Mouse (Mus musculus) G1E (cell line): ENCODE results near the gene Calu. TPM values are rescaled to one million over a fixed set of nuclear protein-coding genes. Genes with fewer than 3 reads are reported as not detected.

Experiments
- ATAC-seq: 2 replicates; pipeline ENCODE4 v1.8.0; 2016; ENCODE audit warnings: mild to moderate bottlenecking; ENCODE audit not compliant: insufficient number of reproducible peaks, poor library complexity, low FRiP score, severe bottlenecking; ENCODE audit errors: extremely low read depth
- DNase-seq: peaks from one replicate; pipeline ENCODE4 v3.0.0; 2012; ENCODE audit warnings: low spot score
- H3K27me3 ChIP-seq: 2 replicates; pipeline ENCODE4 v1.6.1; 2012; ENCODE audit warnings: mild to moderate bottlenecking, low read length, inconsistent platforms; ENCODE audit not compliant: insufficient read depth
- H3K36me3 ChIP-seq: replicated peaks from 2 replicates; pipeline ENCODE3; 2012; ENCODE audit warnings: mild to moderate bottlenecking, inconsistent platforms
- H3K4me1 ChIP-seq: 2 replicates; pipeline ENCODE4 v1.6.1; 2012; ENCODE audit warnings: low read depth, low read length, inconsistent platforms, mixed read lengths; ENCODE audit not compliant: insufficient read depth
- H3K4me3 ChIP-seq: 2 replicates; pipeline ENCODE4 v1.5.1; 2012; ENCODE audit warnings: low read depth, mild to moderate bottlenecking, inconsistent platforms, low read length, moderate library complexity, mixed read lengths
- H3K9me3 ChIP-seq: replicated peaks from 2 replicates; pipeline ENCODE4 v1.6.1; 2012; ENCODE audit warnings: inconsistent platforms
- CTCF ChIP-seq: IDR thresholded peaks from 2 replicates; pipeline ENCODE4 v1.5.1; 2012; ENCODE audit warnings: low read depth, low read length, inconsistent platforms, mixed read lengths
- GATA1 ChIP-seq: IDR thresholded peaks from 2 replicates; pipeline ENCODE4 v1.6.1; 2012; ENCODE audit warnings: borderline replicate concordance, low read length, inconsistent platforms, mixed read lengths
- GATA2 ChIP-seq: IDR thresholded peaks from 2 replicates; pipeline ENCODE4 v1.6.1; 2012; ENCODE audit warnings: low read depth, low read length, inconsistent platforms, borderline replicate concordance
- POLR2AphosphoS5 ChIP-seq: IDR thresholded peaks from 2 replicates; pipeline ENCODE4 v1.6.1; 2012; ENCODE audit warnings: low read depth, low read length, inconsistent platforms; ENCODE audit not compliant: insufficient replicate concordance
- TAL1 ChIP-seq: conservative IDR thresholded peaks from 2 replicates; pipeline ENCODE4 v1.6.1; 2012; ENCODE audit warnings: low read depth, low read length, inconsistent platforms, mixed read lengths
- polyA plus RNA-seq: library from polyadenylated mRNA; stranded (reverse); fragments of >175 nt; gene quantifications from 2 replicates; pipeline ENCODE4 v1.2.3, GENCODE M21; 2012
- total RNA-seq, 2 experiments: library from RNA; stranded (forward) in 1 of 2; stranded (reverse) in 1 of 2; fragments of 200-1000 nt in 1 of 2; fragments of >200 nt in 1 of 2; fragmentation: Nextera tagmentation in 1 of 2; gene quantifications; 2 replicates each; pipeline ENCODE4 v1.2.3; 2014 to 2017

Calu gene
- total and polyA plus RNA-seq, 3 experiments: 25.4 to 113 (median 62.8) TPM

DNA sequence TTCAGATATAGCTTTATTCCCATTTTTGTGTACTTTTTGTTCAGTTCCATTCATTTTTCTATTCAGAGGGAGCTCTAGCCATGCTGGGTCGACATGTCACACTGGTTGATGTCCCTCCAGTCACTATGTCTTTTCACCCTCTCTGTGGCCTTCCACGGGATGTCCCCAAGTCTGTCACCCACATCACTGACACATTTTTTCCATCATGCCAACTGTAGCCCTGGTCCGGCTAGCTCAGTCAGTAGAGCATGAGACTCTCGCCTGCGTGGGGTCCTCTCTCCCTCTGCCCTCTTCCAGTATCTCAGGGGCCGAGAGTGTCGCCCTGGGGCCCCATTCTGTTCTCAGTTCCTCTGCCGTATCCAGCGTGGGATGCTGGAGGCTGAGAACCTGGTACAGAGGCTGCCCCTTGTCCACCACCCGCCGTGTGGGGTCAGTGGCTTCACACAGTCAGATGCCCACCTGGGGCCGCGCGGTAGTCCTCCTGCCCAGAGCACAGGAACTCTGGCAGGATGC, 34.1 kb upstream of the Calu start:
- Histone ChIP-seq H3K36me3 (no peaks in the 10 kb centered on the region), H3K4me3 (no peak overlapping the region), H3K4me1 (no peaks in the 10 kb centered on the region), H3K9me3 (no peaks in the 10 kb centered on the region), H3K27me3 (peaks cover 11% of the 10 kb centered on the region)
- ATAC-seq: no peak
- DNase-seq: no peak
- TF ChIP-seq POLR2AphosphoS5 (no peak), CTCF (no peak), GATA2 (no peak), TAL1 (no peak), GATA1 (no peak)

- no peak overlapping the region for H3K4me3 ChIP-seq
- H3K36me3 ChIP-seq: no peaks in the 10 kb centered on the region
- DNase-seq (no peak), ATAC-seq (no peak)
- peaks cover 2% of the 10 kb centered on the region; the same call in 1 of the 2 replicates for H3K4me1 ChIP-seq
- no peak for TF ChIP-seq TAL1
- TF ChIP-seq CTCF: no peak
- TF ChIP-seq POLR2AphosphoS5: no peak
- no peak for TF ChIP-seq GATA1
- no peak for TF ChIP-seq GATA2
- peaks cover 31% of the 10 kb centered on the region for H3K27me3 ChIP-seq
- no peaks in the 10 kb centered on the region for H3K9me3 ChIP-seq
Measured at GRCm38 (mm10) chr6:29317286-29317685, 30.6 kb upstream of the Calu start.

DNA sequence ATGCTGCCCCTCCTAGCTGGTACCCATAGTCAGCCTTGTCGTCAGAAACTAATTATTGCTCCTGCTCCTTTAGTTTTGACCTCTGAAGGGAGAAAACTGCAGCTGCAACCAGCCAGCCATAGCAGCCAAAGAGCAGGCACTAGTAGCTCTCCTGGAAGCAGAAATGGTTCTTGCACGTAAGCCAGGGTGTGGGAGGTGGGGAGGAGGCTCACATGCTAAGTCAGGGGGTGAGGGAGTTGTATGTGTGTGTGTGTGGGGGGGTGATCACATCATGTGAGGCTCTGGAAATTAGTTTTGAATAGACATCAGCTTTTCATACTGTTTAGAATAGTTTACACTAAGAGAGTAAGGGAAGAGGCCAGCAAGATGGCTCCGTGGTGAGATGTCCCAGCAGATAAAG, 29.9 kb upstream of the Calu start:
- H3K9me3 ChIP-seq: no peaks in the 10 kb centered on the region
- peaks cover 3% of the 10 kb centered on the region; the same call in 1 of the 2 replicates for H3K4me1 ChIP-seq
- H3K36me3 ChIP-seq: no peaks in the 10 kb centered on the region
- TF ChIP-seq GATA1 (no peak), TAL1 (no peak), POLR2AphosphoS5 (no peak), CTCF (no peak), GATA2 (no peak)
- H3K27me3 ChIP-seq: peaks cover 30% of the 10 kb centered on the region
- no peak for ATAC-seq
- no peak for DNase-seq
- no peak overlapping the region for H3K4me3 ChIP-seq

DNA sequence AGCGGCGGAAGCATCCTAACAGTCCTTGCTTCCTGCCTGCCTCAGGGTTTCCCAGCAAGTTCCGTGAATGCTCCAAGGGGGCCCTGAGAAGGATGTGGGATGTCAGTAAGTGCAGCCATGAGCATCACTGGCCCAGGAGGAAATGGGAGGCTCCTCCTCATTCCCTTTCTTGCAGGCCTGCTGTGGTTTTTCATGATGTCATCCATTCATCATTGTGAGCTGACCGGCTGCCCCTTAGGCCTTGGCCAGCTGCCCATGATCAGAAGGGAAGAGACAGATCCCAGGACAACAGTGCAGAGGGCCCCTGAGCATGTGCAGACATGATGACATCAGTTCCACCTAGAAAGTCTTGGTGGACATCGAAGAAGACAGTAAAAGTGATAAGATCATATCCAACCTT, 29.0 kb upstream of the Calu start, which contains the start of gene Fam71f1:
Gene Fam71f1, plus strand, starts transcription at position 262 of the 400 bp plus-strand sequence.
- ATAC-seq (no peak), DNase-seq (no peak)
- Histone ChIP-seq H3K27me3 (peaks cover 26% of the 10 kb centered on the region), H3K4me1 (peaks cover 3% of the 10 kb centered on the region; the same call in 1 of the 2 replicates), H3K9me3 (no peaks in the 10 kb centered on the region), H3K36me3 (no peaks in the 10 kb centered on the region), H3K4me3 (no peak within 1 kb of the TSS)
- TF ChIP-seq GATA2: no peak
- no peak for TF ChIP-seq CTCF
- TF ChIP-seq GATA1: no peak
- TF ChIP-seq TAL1: no peak
- TF ChIP-seq POLR2AphosphoS5: no peak

GRCm38 (mm10) chr6:29321586-29321985, 26.3 kb upstream of the Calu start:
- H3K36me3 ChIP-seq: no peaks in the 10 kb centered on the region
- H3K9me3 ChIP-seq: no peaks in the 10 kb centered on the region
- ATAC-seq (no peak), DNase-seq (no peak)
- TF ChIP-seq CTCF (no peak), GATA2 (no peak), GATA1 (no peak)
- no peak overlapping the region for H3K4me3 ChIP-seq
- peaks cover 3% of the 10 kb centered on the region; the same call in 1 of the 2 replicates for H3K4me1 ChIP-seq
- H3K27me3 ChIP-seq: peaks cover 42% of the 10 kb centered on the region

DNA sequence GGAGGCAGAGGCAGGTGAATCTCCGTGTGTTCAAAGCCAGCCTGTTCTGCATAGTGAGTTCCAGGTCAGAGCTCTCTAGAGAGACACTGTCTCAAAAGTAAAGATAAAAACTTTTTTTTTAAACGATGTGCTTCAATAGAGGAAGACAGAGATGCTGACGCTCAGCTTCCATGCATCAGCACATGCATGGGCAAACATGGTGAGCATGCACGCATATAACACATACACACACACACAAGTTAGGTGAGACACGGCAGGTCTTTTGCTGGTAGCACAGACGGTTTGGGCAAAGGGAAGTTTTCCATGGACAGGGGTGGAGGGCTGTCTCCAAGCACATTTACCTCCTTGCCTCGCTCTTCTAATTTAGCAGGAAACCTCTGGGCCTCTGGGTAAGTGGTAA, 25.7 kb upstream of the Calu start:
- no peak for ATAC-seq
- no peak for DNase-seq
- no peaks in the 10 kb centered on the region for H3K9me3 ChIP-seq
- no peaks in the 10 kb centered on the region for H3K36me3 ChIP-seq
- TF ChIP-seq GATA2 (no peak), POLR2AphosphoS5 (no peak), GATA1 (no peak), CTCF (no peak), TAL1 (no peak)
- peaks cover 3% of the 10 kb centered on the region; the same call in 1 of the 2 replicates for H3K4me1 ChIP-seq
- no peak overlapping the region for H3K4me3 ChIP-seq
- peaks cover 46% of the 10 kb centered on the region for H3K27me3 ChIP-seq
